Mouse (Mus musculus) layer of hippocampus, adult 2 months (tissue): ENCODE results near the gene Gm10282. TPM values are rescaled to one million over a fixed set of nuclear protein-coding genes. Genes with fewer than 3 reads are reported as not detected.

Source experiments
- DNase-seq, 2 experiments: peaks; one replicate each; pipeline ENCODE4 v3.0.0; 2022; ENCODE audit warnings: low spot score in 2 of 2
- H3K27ac ChIP-seq: fragments of 200-600 bp; 2 replicates; pipeline ENCODE4 v1.8.1; 2022
- H3K4me3 ChIP-seq: fragments of 200-600 bp; 2 replicates; pipeline ENCODE4 v1.8.1; 2022; ENCODE audit warnings: mild to moderate bottlenecking
- CTCF ChIP-seq: fragments of 200-600 bp; conservative IDR thresholded peaks from 2 replicates; pipeline ENCODE4 v1.8.1; 2022; ENCODE audit warnings: antibody characterized with exemption, mild to moderate bottlenecking, moderate library complexity
- total RNA-seq, 2 experiments: library from RNA; stranded (reverse); gene quantifications; 2 replicates each; pipeline ENCODE4 v1.2.3; 2021

Gm10282 gene
- total RNA-seq, 2 experiments from 2014 or later: 6.7 to 7.9 TPM

DNA sequence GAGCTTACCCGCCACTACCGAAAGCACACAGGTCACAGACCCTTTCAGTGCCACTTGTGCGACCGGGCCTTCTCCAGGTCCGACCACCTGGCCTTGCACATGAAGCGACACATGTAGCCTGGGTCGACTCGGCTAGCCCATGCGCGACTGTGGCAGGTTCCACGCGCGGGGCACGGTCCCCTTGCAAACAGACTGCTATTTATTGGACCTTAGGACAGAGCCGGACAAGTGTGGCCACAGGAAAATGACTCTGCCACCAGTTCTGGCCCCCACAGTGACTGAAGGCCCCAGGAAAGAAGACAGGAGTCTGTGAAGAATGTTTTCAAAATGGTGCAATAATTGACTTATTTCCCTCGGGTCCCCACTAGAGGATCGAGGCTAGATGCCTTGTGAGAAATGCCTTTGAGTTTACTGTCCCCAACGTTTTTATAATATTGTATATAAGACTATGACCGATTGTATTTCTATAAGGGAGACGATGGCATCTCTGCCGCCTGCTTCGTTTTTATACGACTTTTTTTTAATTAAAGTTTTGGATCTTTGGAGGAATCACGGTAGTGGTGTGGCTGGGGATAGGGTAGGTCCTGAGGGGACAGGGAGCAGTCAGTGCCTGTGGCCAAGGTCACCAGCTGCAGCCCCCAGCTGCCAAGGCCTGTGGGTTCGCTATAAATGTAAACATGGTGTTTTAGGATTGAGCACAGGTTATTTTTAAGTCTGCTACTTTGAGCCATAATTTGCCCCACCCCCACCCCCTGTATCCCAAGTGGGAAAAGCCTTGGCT, 15.9 kb upstream of the Gm10282 start:
- Histone ChIP-seq H3K27ac (peak overlapping the region; percentile 77), H3K4me3 (peak overlapping the region; percentile 74)
- no peak for DNase-seq
- no peak for TF ChIP-seq CTCF

DNA sequence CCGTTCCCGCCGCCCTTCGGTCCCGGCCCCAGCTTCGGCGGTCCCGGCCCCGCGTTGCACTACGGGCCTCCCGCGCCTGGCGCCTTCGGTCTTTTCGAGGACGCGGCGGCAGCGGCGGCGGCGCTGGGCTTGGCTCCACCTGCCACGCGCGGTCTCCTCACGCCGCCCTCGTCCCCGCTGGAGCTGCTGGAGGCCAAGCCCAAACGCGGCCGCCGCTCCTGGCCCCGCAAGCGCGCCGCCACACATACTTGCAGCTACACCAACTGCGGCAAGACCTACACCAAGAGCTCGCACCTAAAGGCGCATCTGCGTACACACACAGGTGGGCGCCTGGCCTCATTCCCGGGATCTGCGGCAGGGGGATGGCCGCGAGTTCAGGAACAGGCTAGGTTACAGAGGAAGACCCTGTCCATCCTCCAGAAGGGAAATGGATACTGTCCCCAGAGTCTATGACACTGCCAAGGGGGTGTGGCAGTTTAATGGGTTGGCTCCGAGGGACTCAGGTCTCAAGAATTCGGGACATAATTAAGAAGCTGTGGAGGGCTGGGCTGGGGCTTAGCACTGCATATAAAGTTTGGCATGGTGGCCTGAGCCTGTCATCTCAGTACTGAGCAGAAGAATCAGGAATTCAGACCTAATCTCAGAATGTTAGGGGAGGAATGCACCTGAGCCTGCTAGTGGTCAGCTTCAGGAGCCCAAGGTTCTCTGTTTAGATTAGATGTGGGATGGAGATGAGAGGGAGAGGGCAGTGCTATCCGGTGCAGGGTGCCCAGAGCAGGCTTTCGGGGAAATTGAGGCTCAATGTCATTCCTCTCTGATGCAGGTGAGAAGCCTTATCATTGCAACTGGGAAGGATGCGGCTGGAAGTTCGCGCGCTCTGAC, 15.1 kb upstream of the Gm10282 start:
- Histone ChIP-seq H3K4me3 (peak overlapping the region; percentile 74), H3K27ac (peak overlapping the region; percentile 77)
- no peak for TF ChIP-seq CTCF
- no peak for DNase-seq

GRCm38 (mm10) chr8:72319397-72319796, 14.3 kb upstream of the Gm10282 start:
- no peak for TF ChIP-seq CTCF
- DNase-seq: no peak
- H3K27ac ChIP-seq: peak overlapping the region; percentile 77
- H3K4me3 ChIP-seq: peak overlapping the region; percentile 74

DNA sequence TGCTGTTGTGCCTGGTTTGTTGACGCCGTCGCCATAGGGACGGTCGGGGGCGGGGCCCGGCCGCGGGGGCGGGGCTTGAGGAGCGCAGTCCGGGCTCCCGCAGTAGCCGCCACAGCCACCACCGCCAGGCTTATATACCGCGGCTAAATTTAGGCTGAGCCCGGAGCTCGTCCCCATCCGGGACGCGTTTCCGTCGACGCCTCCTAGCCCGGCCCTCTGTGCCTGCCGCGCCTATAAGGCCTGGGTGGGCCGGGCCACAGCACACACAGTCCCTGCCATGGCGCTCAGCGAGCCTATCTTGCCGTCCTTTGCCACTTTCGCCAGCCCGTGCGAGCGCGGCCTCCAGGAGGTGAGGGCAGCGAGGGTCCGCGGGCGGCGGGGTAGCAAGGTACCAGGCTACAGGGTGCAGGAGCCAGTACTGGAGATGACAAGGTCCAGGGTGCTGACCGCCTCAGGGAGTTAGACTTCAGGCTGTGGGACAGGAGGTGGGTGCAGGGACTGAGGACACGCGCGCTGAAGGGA, 13.8 kb upstream of the Gm10282 start, which contains the start of gene Klf2:
Gene Klf2, plus strand, starts transcription at position 233 of the 522 bp plus-strand sequence.
- peak within 1 kb of the TSS; percentile 77 for H3K27ac ChIP-seq
- H3K4me3 ChIP-seq: peak within 1 kb of the TSS; percentile 74
- peak; percentile 25; the same call in 1 of the 2 replicates for TF ChIP-seq CTCF
- DNase-seq: peak; percentile 80 to 82

DNA sequence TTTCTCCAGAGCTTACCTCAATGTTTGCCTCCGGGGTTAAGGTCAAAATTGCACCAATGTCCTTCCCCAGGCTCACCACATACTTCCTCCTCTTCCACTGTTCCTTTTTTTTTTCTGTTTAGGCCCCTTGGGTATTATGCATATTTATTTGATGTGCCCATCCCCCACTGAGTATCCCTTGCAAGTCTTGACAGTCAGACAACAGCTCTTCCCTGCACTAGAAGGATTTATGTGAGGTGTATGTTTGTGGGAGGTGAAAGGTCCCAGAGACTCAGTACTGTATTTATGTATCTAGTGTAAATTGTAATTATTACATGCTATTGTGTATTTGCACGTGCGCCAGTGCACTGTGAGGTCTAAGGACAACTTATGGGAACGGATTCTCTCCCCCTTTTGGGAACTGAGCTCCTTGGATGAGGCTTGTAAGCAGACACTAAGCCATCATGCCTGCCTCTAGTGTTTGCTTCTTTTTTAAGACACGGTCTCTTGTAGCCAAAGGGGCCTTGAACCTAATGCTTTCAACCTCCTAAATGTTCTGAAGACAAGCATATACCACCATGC, 12.8 kb upstream of the Gm10282 start:
- DNase-seq: no peak
- H3K4me3 ChIP-seq: no peak overlapping the region
- TF ChIP-seq CTCF: no peak
- H3K27ac ChIP-seq: no peak overlapping the region

DNA sequence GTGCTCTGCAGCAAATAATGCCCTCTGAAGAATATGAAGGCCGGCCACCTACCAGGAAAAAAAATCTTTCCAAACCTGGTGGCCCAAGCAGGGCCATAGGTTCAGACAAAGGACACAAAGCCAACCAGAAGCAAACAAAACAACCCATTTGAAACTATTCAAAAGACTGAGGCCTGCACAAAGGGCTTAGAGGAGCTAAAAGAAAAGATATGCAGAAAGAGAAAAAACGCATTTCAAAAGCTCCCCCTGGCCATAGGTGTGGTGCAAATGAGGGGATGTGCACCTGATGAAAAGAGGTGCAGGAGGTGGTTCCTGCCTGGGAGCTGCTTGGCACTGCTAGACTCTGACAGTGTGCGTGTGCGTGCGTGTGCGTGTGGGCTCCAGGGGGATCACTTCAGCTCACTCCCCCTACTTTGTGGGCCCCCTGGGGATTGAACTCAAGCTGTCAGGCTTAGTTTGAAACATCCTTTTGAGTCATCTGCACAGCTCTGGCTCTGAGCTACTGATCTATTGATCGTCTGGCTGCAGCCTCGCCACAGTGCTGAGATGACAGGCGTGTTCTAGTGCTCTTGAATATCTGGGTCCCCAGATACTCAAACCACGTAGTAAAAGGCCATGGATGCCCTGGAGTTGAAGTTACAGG, 11.1 kb upstream of the Gm10282 start:
- H3K4me3 ChIP-seq: no peak overlapping the region
- TF ChIP-seq CTCF: no peak
- H3K27ac ChIP-seq: no peak overlapping the region
- DNase-seq: no peak

GRCm38 (mm10) chr8:72312926-72313518, 8.0 kb upstream of the Gm10282 start:
- no peak for DNase-seq
- Histone ChIP-seq H3K4me3 (no peak overlapping the region), H3K27ac (no peak overlapping the region)
- TF ChIP-seq CTCF: no peak

DNA sequence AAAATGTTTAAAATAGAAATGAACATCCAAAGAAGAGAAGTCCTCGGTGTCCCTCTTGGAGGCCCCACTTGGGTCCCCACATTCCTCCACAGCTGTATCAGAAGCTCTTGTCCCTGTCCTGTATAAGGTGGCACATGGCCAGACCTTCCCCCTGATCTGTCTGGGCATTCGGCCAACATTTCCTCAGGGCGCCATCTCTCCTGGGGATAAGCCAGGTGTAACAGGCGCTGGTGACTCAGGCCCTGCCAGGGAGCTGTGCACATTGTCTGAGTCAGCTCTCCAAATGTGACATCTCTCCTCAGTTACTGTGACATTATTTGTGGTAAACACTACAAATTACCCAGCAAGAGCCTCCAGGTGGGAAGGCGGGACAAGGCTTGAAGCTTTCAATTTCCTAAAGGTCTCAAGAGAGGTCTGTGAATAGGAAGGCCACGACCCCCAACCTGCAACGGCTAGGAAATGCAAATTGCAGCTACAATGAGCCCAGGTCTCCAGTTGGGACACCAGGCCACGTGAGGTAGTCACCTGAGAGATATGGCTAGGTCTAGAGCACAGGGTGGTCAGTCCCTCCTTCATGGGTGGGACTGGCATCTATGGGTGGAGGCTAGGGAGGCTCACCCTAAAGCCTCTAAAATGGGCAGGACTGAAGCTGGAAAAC, 5.9 kb upstream of the Gm10282 start:
- Histone ChIP-seq H3K27ac (peak overlapping the region; percentile 78), H3K4me3 (no peak overlapping the region)
- no peak for TF ChIP-seq CTCF
- DNase-seq: peak; percentile 63 to 64

DNA sequence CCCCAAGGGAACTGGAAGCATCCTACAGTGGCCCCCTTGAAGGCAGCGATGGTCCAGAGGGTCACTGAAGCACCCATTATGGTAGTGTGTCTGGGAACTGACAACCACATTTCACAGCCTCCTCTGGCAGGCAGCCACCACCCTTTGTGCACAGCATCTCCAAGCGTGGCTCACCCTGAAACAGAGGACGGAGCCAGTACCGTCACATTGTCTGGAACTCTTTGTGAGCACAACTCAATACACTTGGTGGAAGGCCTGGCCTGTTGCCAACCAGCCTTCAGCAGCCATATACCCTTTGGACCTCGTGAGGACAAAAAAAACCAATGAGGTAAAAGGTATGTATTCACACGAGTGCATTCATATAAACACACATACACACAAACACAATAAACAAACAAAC, 3.2 kb upstream of the Gm10282 start:
- H3K4me3 ChIP-seq: no peak overlapping the region
- DNase-seq: no peak
- no peak overlapping the region for H3K27ac ChIP-seq
- TF ChIP-seq CTCF: no peak

DNA sequence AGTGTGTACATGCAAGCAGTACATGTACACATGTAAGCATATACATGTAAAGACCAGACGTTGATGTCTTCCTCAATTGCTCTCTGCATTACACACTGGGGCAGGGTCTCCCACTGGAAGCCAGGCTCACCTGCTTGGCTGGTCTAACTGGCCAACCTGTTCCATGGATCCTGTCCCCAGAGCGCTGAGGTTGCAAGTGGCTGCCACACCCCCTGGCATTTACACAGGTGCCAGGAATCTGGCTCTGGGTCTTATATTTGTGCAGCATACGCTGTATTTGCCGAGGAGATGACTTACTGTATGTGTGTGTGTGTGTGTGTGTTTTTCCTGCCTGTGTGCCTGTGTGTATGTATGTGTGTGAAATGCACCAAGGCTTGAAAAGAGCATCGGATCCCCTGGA, 1.9 kb upstream of the Gm10282 start:
- Histone ChIP-seq H3K27ac (no peak overlapping the region), H3K4me3 (no peak overlapping the region)
- no peak for TF ChIP-seq CTCF
- no peak for DNase-seq

DNA sequence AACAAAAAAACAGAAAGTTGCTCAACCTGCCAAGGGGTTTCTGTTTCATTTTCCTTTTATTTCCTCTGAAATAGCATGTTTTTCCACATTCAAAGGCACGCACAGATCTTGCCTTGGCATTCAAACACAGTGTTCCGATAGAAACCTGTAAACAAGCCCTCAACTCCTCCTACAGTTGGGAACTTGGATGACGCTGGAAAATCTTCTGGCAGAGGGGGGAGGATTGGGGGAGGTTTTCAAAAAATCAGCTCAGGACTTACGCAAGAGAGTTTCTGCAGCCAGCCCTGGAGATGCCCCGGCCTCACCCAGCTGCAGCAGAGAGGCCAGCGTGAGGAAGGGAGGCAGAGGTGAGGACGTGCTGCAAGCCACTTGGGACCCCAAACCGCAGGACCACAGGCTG, 1.4 kb downstream of the Gm10282 start:
- peak; percentile 37 to 54 for DNase-seq
- Histone ChIP-seq H3K4me3 (peak overlapping the region; percentile 11), H3K27ac (peak overlapping the region; percentile 84)
- no peak for TF ChIP-seq CTCF
